Mouse (Mus musculus): ENCODE results near the gene Lypd8.

Gene Lypd8

DNA sequence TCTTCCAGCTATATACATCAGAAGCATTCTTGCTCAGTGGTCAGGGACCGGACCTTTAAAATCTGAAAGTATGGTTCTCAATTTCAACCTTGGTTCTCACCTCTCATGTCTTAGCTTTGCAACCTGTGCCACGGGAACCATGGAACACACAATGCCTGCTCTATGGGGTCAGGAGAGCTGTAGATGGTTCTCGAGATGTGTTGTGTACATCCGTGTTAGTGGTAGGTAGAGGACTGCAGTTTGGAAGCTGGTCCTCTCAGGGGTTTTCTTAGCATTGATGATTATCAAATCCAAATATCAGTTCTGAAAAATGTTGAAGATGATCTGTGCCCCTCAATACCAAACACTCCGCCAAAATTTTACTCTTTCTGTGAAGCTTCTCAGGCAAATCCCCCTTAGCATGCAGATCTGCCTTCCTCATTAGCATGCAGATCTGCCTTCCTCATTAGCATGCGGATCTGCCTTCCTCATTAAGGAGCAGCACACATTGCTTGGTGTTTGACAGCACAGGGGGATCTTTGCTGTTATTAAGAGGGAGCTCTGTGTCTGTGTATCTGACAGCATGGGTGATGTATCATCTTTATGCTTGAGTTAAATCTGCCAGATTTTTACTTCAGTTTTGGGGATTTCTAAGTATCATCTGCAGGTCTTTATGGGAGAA is 21.3 kb downstream of the Lypd8 start:
- DNase-seq: no peak

DNA sequence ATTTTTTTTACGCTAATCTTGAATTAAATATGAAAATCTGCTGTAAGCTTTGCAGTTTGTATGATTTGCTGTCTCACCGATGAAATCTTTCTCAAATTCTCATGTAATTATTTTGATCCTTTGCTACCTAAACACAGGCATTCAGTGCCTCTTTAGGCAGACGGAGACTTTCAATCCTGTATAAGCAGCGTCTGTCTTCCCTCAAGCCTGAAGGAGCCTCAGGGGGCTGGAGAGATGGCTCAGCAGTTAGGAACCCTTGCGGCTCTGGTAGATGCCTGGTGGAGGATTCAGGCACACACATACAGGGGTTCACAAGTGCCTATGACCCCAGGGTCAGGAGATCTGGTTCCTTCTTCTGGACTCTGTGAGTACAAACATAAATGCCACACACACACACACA is 21.8 kb downstream of the Lypd8 start:
- no peak for DNase-seq

DNA sequence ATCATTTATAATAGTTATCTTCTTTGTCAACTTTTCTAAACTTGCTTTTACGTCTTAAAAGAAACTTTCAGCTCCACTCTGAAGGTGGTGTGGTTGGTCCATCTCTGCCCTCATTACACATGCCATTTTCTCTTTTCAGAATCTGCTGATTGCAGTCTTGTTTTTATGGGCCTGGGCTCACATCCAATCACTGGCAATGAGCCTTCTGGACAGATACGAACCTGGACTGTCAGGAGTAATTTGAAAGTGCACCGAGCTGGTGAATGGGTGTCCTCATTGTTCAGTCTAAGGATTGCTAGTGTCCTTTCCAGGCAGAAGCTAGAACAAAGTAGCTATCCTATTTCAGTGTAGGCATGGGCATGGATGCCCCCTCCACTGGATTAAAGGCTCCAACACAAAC is 29.2 kb downstream of the Lypd8 start:
- DNase-seq: peak; percentile 66 to 73

DNA sequence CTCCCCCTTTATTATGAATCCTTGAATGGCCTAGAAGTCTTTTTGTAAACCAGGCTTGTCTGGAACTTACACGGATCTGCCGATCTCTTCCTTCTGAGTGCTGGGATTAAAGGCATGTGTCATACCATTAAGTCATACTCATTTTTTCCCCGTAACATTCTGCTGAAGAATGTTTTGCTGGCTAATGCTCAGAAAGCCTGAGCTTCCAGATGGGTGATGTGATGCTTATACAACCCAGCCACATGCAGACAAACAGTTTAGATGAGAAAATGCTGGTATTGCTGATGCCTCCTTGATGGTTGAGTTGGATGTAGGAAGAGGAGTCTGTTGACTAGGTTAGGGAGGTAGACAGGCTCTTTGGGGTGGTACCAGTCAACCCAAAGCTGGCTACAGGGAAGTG is 39.5 kb downstream of the Lypd8 start:
- DNase-seq: no peak

DNA sequence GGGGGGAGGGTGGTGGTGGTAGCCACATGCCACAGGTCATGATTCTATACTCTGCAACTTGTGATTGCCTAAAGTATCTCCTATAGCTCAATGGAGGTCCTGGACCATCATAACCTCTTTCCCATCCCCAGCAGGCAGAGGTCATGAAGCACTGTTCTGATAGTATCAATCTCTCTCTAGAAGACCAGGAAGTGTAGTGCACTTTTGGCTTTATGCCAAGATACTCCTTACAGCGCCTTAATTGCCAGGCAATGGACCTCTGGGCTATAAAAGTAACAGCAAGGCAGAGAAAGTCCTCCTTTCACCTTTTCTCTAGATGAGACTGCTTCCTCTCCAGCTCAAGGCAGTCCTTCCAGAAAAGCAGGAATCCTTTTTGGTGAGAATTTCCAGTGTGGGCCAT is 42.0 kb downstream of the Lypd8 start, which contains the start of gene 1810065E05Rik:
1810065E05Rik (plus strand) TSS at position 297 of the 400 bp plus-strand sequence.
- no peak for DNase-seq

DNA sequence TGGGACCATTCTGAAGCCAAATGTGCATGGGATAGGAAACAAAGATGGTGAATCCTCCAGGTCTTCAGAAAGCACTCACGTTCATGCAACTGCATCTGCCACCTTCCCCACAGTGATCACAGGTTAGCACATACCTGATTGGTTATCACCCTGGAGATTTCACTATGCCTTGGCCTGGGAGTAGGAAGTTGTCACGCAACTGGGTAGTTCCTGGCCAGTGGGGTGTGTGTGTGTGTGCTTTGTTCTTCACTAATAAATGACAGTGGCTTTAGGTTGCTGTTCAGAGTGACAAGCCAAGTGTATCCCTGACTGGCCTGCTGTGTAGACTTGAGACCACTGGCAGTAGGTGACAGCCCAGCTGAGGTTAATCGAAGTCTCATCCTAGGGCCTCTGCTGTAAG is 53.4 kb downstream of the Lypd8 start, which contains the start of gene Gm12253:
Gm12253 (plus strand) TSS at position 301 of the 400 bp plus-strand sequence.
- no peak for DNase-seq

DNA sequence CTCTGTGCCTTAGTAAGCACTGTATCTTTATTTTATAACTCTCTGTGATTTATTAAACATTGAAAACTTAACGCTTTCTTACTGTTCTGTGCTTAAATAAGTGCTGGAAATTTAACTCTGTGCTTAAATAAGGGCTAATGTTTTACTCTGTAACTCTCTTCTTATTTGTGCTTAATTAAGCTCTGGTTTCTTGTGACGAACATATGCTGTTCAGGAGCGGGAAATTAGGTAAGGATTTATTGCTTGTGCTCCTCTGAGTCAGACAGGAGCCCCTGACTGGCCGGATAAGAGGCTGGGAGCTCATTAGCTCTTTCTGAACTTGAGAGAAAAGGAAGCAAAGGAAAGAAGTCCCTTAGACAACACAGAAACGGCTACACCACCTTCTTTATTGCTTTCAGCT is 59.0 kb downstream of the Lypd8 start:
- no peak for DNase-seq
